9 mouse cellular contexts compared by ENCODE assay signal in genomic region chr13:56279439-56279838, GRCm38 (mm10). TPM values are rescaled to one million over a fixed set of nuclear protein-coding genes. Genes with fewer than 3 reads are reported as not detected.
DNase-seq lines count a peak whose midpoint lies in the region; ATAC-seq and TF ChIP-seq lines count a peak whose summit lies in the region.
"Had no signal": no experiment of that assay in that cellular context is flagged by ENCODE, and none has a peak within 500 bp of the region (broad histone marks: within the 10 kb centered on the region; RNA-seq: fewer than 3 reads in every experiment).

No protein-coding gene starts in this region.

- peaks cover 3% of the 10 kb centered on the region; the same call in 1 of the 2 replicates for H3K27me3 ChIP-seq in forebrain, embryonic 12.5 days
- H3K27me3 ChIP-seq in lung, embryonic 16.5 days (ENCODE audit: control insufficient read depth, insufficient read depth, low read depth, low read length): no peaks in the 10 kb centered on the region

- no peaks in the 10 kb centered on the region for H3K9me3 ChIP-seq in forebrain, embryonic 12.5 days
- no peaks in the 10 kb centered on the region for H3K9me3 ChIP-seq in lung, embryonic 16.5 days (ENCODE audit: control insufficient read depth, low read length)

- no peak overlapping the region for H3K9ac ChIP-seq in forebrain, embryonic 12.5 days
- H3K9ac ChIP-seq in lung, embryonic 16.5 days (ENCODE audit: low read length): no peak overlapping the region

- WGBS in forebrain, embryonic 12.5 days: 26% methylated on average over 8 of the region's 8 CpGs
- 15% methylated on average over 8 of the region's 8 CpGs for WGBS in lung, embryonic 16.5 days

- ATAC-seq in forebrain, embryonic 12.5 days (ENCODE audit: low FRiP score): peak; percentile 60; the same call in 1 of the 2 replicates
- peak; percentile 68 to 71; a peak in 3 of 4 replicates for ATAC-seq in hematopoietic stem cell, adult 5-6 weeks (replicated peaks in 1 of 2; ENCODE audit: insufficient read depth in 1 of 2, low FRiP score in 2 of 2, low TSS enrichment in 1 of 2, low read depth in 1 of 2, poor library complexity in 2 of 2, severe bottlenecking in 2 of 2)
- peak; percentile 90 for ATAC-seq in lung, embryonic 16.5 days (ENCODE audit: low read depth)

- H3K27ac ChIP-seq in forebrain, embryonic 12.5 days: no peak overlapping the region
- H3K27ac ChIP-seq in layer of hippocampus, adult 2 months: no peak overlapping the region
- no peak overlapping the region for H3K27ac ChIP-seq in lung, embryonic 16.5 days (ENCODE audit: low read length)

- no peak overlapping the region for H3K4me3 ChIP-seq in forebrain, embryonic 12.5 days (replicated peaks)
- H3K4me3 ChIP-seq in layer of hippocampus, adult 2 months: no peak overlapping the region
- H3K4me3 ChIP-seq in lung, embryonic 16.5 days (ENCODE audit: low read length): no peak overlapping the region

- no peaks in the 10 kb centered on the region for H3K36me3 ChIP-seq in forebrain, embryonic 12.5 days (replicated peaks)
- H3K36me3 ChIP-seq in lung, embryonic 16.5 days (ENCODE audit: control insufficient read depth, insufficient read depth, low read length): no peaks in the 10 kb centered on the region

- peak; percentile 80 for DNase-seq in ES-CJ7 (ENCODE audit: low read depth, low spot score)
- DNase-seq in c-Kit-positive CD71-positive TER-119-negative erythroid progenitor cells, embryonic 14.5 days (ENCODE audit: low read depth): peak; percentile 44
- peak; percentile 81 to 95 for DNase-seq in layer of hippocampus, adult 2 months (ENCODE audit: low spot score in 2 of 2)
- peak; percentile 94 for DNase-seq in retina, embryonic 14.5 days (ENCODE audit: low spot score)
- DNase-seq in thymus, postnatal 4 days: peak; percentile 85

- no peaks in the 10 kb centered on the region for H3K4me1 ChIP-seq in forebrain, embryonic 12.5 days
- H3K4me1 ChIP-seq in lung, embryonic 16.5 days (replicated peaks; ENCODE audit: control insufficient read depth, insufficient read depth, low read length): no peaks in the 10 kb centered on the region

- TF ChIP-seq CTCF in layer of hippocampus, adult 2 months (conservative IDR thresholded peaks at IDR 0.05): peak; percentile 98

- H3K4me2 ChIP-seq in forebrain, embryonic 12.5 days: no peak overlapping the region
- H3K4me2 ChIP-seq in lung, embryonic 16.5 days (ENCODE audit: low read depth, low read length): no peak overlapping the region

RNA-seq across cellular contexts. Expression of gene Cxcl14, which starts 16.9 kb away (rescaled TPM):
- polyA plus RNA-seq in forebrain, embryonic 12.5 days (2016; fragmentation: Nextera tagmentation; extraction: Ambion mirVana): 19.5 and 26.3 TPM in 2 replicates
- total RNA-seq in hematopoietic stem cell, adult 5-6 weeks (2017): 0.84 TPM in 1 of 2 replicates, not detected in the other
- total RNA-seq in layer of hippocampus, adult 2 months (2021): 100 to 1,000 TPM; 123 to 125 TPM
- 10.3 and 13.4 TPM in 2 replicates for polyA plus RNA-seq in lung, embryonic 16.5 days (2015; fragmentation: Nextera tagmentation; extraction: Ambion mirVana)

RNA-seq across cellular contexts. Expression of gene Neurog1, which starts 27.5 kb away (rescaled TPM):
- polyA plus RNA-seq in forebrain, embryonic 12.5 days (2016; fragmentation: Nextera tagmentation; extraction: Ambion mirVana): 16.2 and 19.5 TPM in 2 replicates
- not detected in 2 replicates for total RNA-seq in hematopoietic stem cell, adult 5-6 weeks (2017)
- under 1 TPM in 1 of 2 experiments, not detected in 1; 0.20 TPM for total RNA-seq in layer of hippocampus, adult 2 months (2021)
- not detected in 2 replicates for polyA plus RNA-seq in lung, embryonic 16.5 days (2015; fragmentation: Nextera tagmentation; extraction: Ambion mirVana)
- polyA plus RNA-seq: heart, embryonic 16.5 days had no signal

Comparison
In these comparisons a context has a peak if more than half of its experiments do, and no peak if none do; other contexts are left out.
1. DNase-seq: peak in every context shown above with its lines; median percentile 94 in retina, embryonic 14.5 days; 88 in layer of hippocampus, adult 2 months; 85 in thymus, postnatal 4 days; 80 in ES-CJ7; 44 in c-Kit-positive CD71-positive TER-119-negative erythroid progenitor cells, embryonic 14.5 days.
2. RNA of gene Cxcl14, which starts 16.9 kb away (total RNA-seq): 123 to 125 TPM in layer of hippocampus, adult 2 months; 0.84 TPM in hematopoietic stem cell, adult 5-6 weeks; every median in the first group is over 10 times any median in the second.
3. Peak in every context shown above with its lines, with median percentiles within 50 percentile points of each other: ATAC-seq.